Mouse (Mus musculus) heart, adult 2 months (tissue): ENCODE results near the gene Arl14. TPM values are rescaled to one million over a fixed set of nuclear protein-coding genes. Genes with fewer than 3 reads are reported as not detected.

Experiments
- DNase-seq, 2 experiments: peaks; one replicate each; pipeline ENCODE4 v3.0.0; 2021
- H3K27ac ChIP-seq: fragments of 200-600 bp; 2 replicates; pipeline ENCODE4 v1.8.1; 2022
- H3K27me3 ChIP-seq: fragments of 200-500 bp; 2 replicates; pipeline ENCODE4 v1.6.1; 2012; ENCODE audit warnings: mild to moderate bottlenecking, low read length, inconsistent platforms, mixed read lengths; ENCODE audit not compliant: control insufficient read depth, insufficient read depth
- H3K36me3 ChIP-seq: fragments of 200-500 bp; 2 replicates; pipeline ENCODE4 v1.6.1; 2012; ENCODE audit warnings: low read length, inconsistent platforms; ENCODE audit not compliant: control insufficient read depth, insufficient read depth
- H3K4me1 ChIP-seq: fragments of 200-500 bp; 2 replicates; pipeline ENCODE4 v1.6.1; 2011; ENCODE audit warnings: low read length; ENCODE audit not compliant: control insufficient read depth, insufficient read depth
- H3K4me3 ChIP-seq: fragments of 200-600 bp; 2 replicates; pipeline ENCODE4 v1.8.1; 2022
- H3K79me2 ChIP-seq: fragments of 200-500 bp; replicated peaks from 2 replicates; pipeline ENCODE4 v1.6.1; 2012; ENCODE audit warnings: mild to moderate bottlenecking, inconsistent platforms, low read length, moderate library complexity, mixed read lengths; ENCODE audit not compliant: control insufficient read depth, insufficient read depth
- H3K9ac ChIP-seq: fragments of 200-500 bp; 2 replicates; pipeline ENCODE4 v1.6.1; 2012; ENCODE audit warnings: low read depth, mild to moderate bottlenecking, control low read depth, inconsistent platforms, low read length, mixed read lengths
- CTCF ChIP-seq: fragments of 200-600 bp; IDR thresholded peaks from 2 replicates; pipeline ENCODE4 v1.8.1; 2022; ENCODE audit warnings: antibody characterized with exemption, mild to moderate bottlenecking, moderate library complexity
- EP300 ChIP-seq: fragments of 200-500 bp; IDR thresholded peaks from 2 replicates; pipeline ENCODE4 v1.6.1; 2011; ENCODE audit warnings: low read depth, low read length, control low read depth; ENCODE audit not compliant: insufficient read depth
- POLR2A ChIP-seq: fragments of 200-500 bp; IDR thresholded peaks from 2 replicates; pipeline ENCODE4 v1.6.1; 2011; ENCODE audit warnings: mild to moderate bottlenecking, low read depth, low read length, control low read depth; ENCODE audit not compliant: insufficient read depth
- WGBS: fragments of 180-500 bp; shearing (Covaris S2); methylation state at CpG from one replicate; pipeline ENCODE4 v1.1.7; 2018; 5-methylcytosine and 5-hydroxymethylcytosine counted together
- intact Hi-C: fragments of 180-260 bp; cut with DNase I; formaldehyde crosslinking; loops from one replicate; pipeline ENCODE4 v1.15.1; 2025
- polyA plus RNA-seq: library from polyadenylated mRNA; depleted of rRNA; stranded (reverse); fragments of >200 nt; gene quantifications from 2 replicates; pipeline ENCODE4 v1.2.3, GENCODE M21; 2012
- total RNA-seq, 2 experiments: library from RNA; stranded (reverse); gene quantifications; 2 replicates each; pipeline ENCODE4 v1.2.3; 2021

The Arl14 gene
- total and polyA plus RNA-seq, 3 experiments = not detected

DNA sequence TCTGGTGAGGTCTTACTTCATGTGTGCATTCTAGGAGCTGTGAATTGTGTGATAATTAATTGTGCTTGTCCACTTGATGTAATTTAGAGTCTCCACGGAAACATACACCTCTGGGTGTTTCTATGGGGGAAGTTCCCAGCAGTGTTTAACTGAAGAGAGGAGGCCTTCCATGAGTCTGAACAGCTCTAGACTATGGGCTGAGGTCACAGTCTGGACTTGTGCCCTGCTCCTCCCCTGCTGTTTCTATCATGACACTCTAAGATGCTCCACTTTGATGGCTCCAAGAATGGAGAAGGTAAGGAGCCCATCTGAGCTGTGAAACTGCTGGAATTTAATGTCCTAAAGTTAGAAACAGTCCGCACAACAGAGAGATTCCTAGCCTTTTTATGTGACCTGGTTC lies 24.1 kb upstream of the Arl14 start:
- no peaks in the 10 kb centered on the region for H3K4me1 ChIP-seq
- H3K9ac ChIP-seq = no peak overlapping the region
- no peaks in the 10 kb centered on the region for H3K79me2 ChIP-seq
- no peak for DNase-seq
- WGBS = 81% methylated on average over 2 of the region's 2 CpGs
- H3K27ac ChIP-seq = no peak overlapping the region
- TF ChIP-seq EP300 = no peak
- no peak for TF ChIP-seq POLR2A
- TF ChIP-seq CTCF = no peak
- H3K4me3 ChIP-seq = no peak overlapping the region
- no peaks in the 10 kb centered on the region for H3K36me3 ChIP-seq
- intact Hi-C loops = no loop called here
- no peaks in the 10 kb centered on the region for H3K27me3 ChIP-seq

DNA sequence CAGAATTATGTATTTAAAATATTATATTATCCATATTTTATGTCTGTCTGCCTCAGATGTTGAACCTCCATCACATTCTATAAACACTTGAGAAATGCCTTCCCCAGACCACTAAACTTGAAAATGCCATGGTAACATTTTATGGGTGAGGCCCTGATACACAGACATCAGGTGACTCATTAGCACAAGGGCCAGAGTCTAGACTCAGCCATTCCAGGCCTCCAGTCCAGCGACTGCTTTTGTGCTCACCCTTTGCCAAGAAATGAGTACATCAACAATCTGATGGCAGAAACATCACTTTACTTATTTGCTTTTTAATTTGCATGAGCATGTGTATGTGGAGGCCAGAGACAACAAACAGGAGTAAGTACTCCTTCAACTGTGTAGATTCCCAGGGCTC lies 22.0 kb upstream of the Arl14 start:
- H3K4me3 ChIP-seq = no peak overlapping the region
- no peaks in the 10 kb centered on the region for H3K27me3 ChIP-seq
- TF ChIP-seq CTCF (no peak), POLR2A (no peak), EP300 (no peak)
- no peak overlapping the region for H3K27ac ChIP-seq
- no peak overlapping the region for H3K9ac ChIP-seq
- H3K79me2 ChIP-seq = no peaks in the 10 kb centered on the region
- H3K36me3 ChIP-seq = no peaks in the 10 kb centered on the region
- 41% methylated on average over 1 of the region's 1 CpGs for WGBS
- no peaks in the 10 kb centered on the region for H3K4me1 ChIP-seq
- DNase-seq = no peak
- intact Hi-C loops = no loop called here

GRCm38 (mm10) chr3:69201206-69201605 lies 21.0 kb upstream of the Arl14 start:
- 55% methylated on average over 2 of the region's 2 CpGs for WGBS
- intact Hi-C loops = no loop called here
- H3K36me3 ChIP-seq = no peaks in the 10 kb centered on the region

GRCm38 (mm10) chr3:69202876-69203275 lies 19.3 kb upstream of the Arl14 start:
- Histone ChIP-seq H3K79me2 (no peaks in the 10 kb centered on the region), H3K36me3 (no peaks in the 10 kb centered on the region), H3K27ac (no peak overlapping the region), H3K27me3 (no peaks in the 10 kb centered on the region), H3K9ac (no peak overlapping the region), H3K4me3 (no peak overlapping the region), H3K4me1 (peaks cover 6% of the 10 kb centered on the region)
- 47% methylated on average over 4 of the region's 4 CpGs for WGBS
- DNase-seq = no peak
- TF ChIP-seq POLR2A (no peak), CTCF (no peak), EP300 (no peak)
- intact Hi-C loops = no loop called here

More at GRCm38 (mm10) chr3:69201206-69201605, 21.0 kb upstream of the Arl14 start:
- TF ChIP-seq CTCF = no peak
- TF ChIP-seq POLR2A = no peak
- no peak for TF ChIP-seq EP300
- no peak overlapping the region for H3K27ac ChIP-seq
- H3K9ac ChIP-seq = no peak overlapping the region
- no peak overlapping the region for H3K4me3 ChIP-seq
- no peaks in the 10 kb centered on the region for H3K27me3 ChIP-seq
- H3K4me1 ChIP-seq = peaks cover 6% of the 10 kb centered on the region
- H3K79me2 ChIP-seq = no peaks in the 10 kb centered on the region
- no peak for DNase-seq

DNA sequence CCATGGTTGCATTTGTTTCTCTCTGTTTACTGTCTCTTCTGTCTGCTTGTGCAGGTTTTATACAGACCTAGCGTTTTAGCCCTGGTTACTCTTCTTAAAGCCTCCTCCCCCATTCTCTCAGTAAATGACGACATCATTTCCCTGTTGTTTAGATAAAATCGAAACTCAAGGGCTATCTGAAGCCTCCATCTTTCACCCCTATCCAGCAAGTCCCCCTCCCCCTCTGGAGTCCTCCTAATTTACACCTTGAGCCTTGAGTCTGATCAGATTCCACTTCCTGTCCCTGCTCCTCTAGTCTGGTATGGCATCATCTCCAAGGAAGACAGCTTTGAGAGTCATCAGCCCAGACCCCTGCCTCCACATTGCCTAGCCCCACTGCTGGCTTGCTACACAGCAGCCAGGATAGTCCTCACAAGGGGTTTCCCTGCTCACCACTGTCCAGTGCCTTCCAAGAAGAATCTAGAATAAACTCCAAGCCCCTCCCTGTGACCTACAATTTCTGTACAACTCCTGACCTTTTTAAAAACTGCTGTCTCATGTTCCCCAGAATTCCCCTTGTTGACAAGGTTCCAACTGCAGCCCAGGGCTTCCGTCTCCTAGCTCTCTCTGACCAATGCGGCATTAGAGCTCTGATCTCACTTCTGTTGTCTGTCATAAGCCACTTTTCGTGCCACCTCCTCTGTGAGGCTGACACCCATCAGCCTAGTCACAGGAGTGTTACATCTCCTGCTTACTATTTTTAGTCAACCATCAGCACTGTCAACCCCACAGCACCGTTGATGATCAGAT lies 16.8 kb upstream of the Arl14 start:
- Histone ChIP-seq H3K36me3 (no peaks in the 10 kb centered on the region), H3K4me1 (peaks cover 6% of the 10 kb centered on the region), H3K4me3 (no peak overlapping the region), H3K79me2 (no peaks in the 10 kb centered on the region), H3K27ac (no peak overlapping the region), H3K27me3 (no peaks in the 10 kb centered on the region), H3K9ac (no peak overlapping the region)
- TF ChIP-seq POLR2A = no peak
- intact Hi-C loops = loop anchor here (5.0 kb wide), 1 partner anchor 78 kb away; the partner anchor contains the start of gene Kpna4
- peak in 1 of 2 experiments; percentile 34 for DNase-seq
- 20% methylated on average over 7 of the region's 7 CpGs for WGBS

DNA sequence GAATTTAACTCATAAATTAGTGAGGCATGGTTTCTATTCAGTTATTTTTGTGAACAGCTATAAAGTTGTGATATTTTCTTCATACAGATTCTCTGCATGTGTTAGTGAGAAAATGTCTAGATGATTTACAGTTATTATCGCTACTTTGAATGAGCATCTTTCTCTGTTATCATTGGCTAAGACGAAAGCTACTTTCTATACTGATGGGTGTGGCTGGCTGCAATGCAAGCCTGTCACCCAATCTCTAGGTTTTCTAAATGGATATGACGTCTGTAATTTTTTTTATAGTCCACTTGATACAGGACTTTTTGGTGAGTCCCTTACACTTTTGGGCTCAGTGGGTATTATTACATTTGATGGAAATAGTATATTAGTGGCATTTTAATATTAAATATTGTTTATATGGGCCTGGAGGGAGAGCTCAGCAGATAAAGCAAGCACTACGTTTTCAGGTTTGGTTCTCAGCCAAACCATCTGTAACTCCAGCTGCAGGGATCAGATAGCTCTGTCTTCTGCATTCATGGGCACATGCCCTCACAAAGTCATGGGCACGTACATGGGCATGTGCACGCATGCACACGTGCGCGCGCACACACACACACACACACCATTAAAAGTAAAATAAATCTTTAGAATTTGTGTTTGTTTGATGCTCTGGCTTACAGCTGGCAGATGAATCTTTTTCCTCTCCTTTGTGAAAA lies 15.9 kb upstream of the Arl14 start:
- no peak for DNase-seq
- Histone ChIP-seq H3K4me1 (peaks cover 6% of the 10 kb centered on the region), H3K27ac (no peak overlapping the region), H3K27me3 (no peaks in the 10 kb centered on the region), H3K79me2 (no peaks in the 10 kb centered on the region), H3K36me3 (no peaks in the 10 kb centered on the region), H3K4me3 (no peak overlapping the region), H3K9ac (no peak overlapping the region)
- TF ChIP-seq POLR2A = no peak
- TF ChIP-seq EP300 = no peak
- no peak for TF ChIP-seq CTCF
- WGBS = 77% methylated on average over 10 of the region's 10 CpGs
- intact Hi-C loops = loop anchor here (5.0 kb wide), 1 partner anchor 79 kb away; the partner anchor contains the start of gene Kpna4
